Mouse (Mus musculus) layer of hippocampus, postnatal 10 days (tissue): Measurements from ENCODE around the gene Pgd. TPM values are rescaled to one million over a fixed set of nuclear protein-coding genes. Genes with fewer than 3 reads are reported as not detected.
"Not testable (repeated sequence)": the region's sequence is repeated elsewhere in the genome, so short reads cannot be mapped to it uniquely, and the experiment has no call there.

Experiments
- DNase-seq, 2 experiments: peaks; one replicate each; pipeline ENCODE4 v3.0.0; 2021; ENCODE audit warnings: low spot score in 2 of 2
- total RNA-seq, 2 experiments: library from RNA; stranded (reverse); gene quantifications; 2 replicates each; pipeline ENCODE4 v1.2.3; 2021

Gene Pgd
- total RNA-seq, 2 experiments from 2014 or later, result 52.0 to 52.1 TPM

DNA sequence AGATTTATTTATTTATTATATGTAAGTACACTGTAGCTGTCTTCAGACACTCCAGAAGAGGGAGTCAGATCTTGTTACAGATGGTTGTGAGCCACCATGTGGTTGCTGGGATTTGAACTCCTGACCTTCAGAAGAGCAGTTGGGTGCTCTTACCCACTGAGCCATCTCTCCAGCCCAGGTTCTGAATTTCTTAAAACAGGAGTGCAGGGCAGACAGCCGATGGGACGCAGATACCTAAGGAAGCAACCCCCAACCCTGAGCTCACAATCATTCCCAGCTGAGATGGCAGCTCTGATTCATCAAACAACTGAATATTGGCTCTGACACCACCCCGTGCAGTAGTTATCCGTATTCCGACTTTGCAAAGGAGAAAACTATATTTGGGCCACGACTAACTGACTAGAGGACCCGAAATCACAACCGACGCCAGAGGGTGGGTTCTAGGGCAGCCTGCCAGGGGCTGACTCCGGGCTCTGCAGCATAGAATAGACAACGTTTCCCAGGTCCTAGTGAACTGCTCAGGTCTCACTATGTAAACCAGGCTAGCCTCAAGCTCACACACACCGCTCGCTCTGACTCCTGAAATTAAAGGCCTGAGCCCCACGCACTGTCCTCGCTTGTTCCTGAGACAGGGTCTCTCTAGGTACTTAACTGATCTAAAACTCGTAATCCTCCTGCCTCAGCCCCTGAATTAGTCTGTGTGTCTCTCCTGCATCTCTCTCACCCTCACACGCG, 30.3 kb downstream of the Pgd start:
- peak in 1 of 2 experiments; percentile 22 for DNase-seq

DNA sequence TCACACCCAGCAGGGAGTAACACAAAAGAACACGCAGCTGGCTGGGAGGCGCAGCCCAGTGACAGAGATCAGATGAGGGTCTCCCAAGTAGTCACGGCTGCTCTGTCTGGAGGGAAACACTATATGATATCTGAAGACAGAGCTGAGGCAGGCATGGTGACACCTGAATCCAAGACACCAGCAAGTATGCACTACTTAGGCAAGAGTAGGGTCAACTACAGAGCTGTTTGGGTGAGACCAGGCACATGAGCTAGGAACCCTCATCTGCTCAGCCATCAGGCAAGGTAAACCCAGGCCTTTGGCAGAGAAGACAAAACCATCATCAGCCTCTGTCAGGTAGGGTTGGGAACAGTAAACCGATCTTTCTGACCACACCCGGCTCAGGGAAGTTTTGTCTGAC, 33.2 kb downstream of the Pgd start:
- no peak for DNase-seq

- no peak for DNase-seq
Measured at GRCm38 (mm10) chr4:149131789-149132565, 34.6 kb downstream of the Pgd start.

GRCm38 (mm10) chr4:149131021-149131752, 35.4 kb downstream of the Pgd start:
- DNase-seq, result no peak

GRCm38 (mm10) chr4:149128467-149128866, 38.1 kb downstream of the Pgd start:
- no peak for DNase-seq

DNA sequence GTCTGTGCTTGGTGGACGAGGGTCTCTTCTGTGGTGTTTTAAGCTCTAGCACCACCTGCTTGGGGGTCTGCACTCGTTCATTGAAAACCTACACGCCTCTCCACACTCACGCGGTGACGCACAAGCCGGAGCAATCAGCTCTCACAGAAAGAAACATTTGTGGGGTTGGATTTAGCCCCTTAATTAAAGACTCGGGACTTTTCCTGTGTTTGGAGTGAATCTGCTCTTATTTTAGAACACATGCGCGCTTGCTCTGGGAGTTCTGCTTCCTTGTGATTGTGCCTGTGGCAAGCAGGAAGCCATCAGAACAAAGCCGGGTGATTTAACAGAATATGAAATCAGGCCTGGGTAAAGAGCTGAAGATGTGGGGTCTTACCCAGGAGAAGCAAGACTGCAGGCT, 39.9 kb downstream of the Pgd start, which contains the start of gene Cort:
TSS of gene Cort (minus strand) at position 101 of the 400 bp plus-strand sequence.
- no peak for DNase-seq

DNA sequence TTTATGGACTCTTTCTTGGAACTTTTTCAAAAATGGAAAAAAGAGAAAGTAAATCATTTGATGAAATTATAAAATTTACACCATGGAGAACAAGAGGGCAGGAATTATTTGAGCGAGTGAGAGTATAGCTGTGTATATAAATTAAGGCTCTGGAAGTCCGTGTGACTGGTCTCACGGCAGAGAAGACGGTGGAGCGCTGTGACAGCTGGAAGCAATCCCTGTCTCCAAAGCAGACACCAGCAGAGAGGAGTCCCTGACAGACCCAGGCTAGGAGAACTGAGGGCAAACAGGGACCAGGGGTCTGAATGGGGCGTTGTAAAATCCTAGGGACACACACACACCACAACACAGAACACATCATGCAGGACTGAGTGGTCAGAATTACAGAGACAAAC, 40.5 kb downstream of the Pgd start:
- DNase-seq, result no peak

DNA sequence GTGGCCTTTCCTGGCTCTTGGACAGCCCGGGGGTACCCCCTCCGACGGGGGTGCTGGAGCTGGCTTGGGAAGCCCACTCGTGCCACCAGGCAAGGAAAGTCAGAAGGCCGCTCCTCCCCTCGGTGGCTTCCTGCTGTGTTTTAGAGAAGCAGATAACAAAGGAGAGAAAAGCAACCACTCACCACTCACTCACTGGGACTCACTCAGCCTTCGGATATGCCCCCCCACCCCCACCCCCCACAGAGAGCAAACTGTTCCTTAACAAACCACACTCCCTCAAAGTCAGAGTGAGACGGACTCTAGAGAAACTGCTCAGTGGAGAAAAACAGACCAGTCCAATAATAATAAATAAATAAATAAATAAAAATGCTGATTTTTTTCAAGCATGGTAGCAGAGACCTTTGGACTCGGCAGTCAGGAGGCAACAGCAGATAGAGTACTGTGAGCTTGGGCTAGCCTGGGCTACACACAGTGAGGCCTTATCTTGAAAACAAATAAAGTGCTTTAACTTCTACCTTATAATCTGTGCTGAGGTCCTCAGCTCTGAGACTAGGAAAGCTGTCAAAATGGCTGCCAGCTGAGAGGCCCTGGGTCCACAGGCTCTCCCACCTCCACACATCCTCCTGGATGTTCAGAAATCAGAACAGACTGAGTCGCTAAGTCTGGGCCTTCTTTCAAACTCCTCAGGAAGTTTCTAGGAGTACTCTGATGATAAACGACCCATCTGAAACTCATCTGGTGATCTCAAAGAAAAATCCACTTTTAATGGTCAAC, 41.0 kb downstream of the Pgd start:
- DNase-seq, result no peak

GRCm38 (mm10) chr4:149123432-149123831, 43.1 kb downstream of the Pgd start:
- no peak for DNase-seq

DNA sequence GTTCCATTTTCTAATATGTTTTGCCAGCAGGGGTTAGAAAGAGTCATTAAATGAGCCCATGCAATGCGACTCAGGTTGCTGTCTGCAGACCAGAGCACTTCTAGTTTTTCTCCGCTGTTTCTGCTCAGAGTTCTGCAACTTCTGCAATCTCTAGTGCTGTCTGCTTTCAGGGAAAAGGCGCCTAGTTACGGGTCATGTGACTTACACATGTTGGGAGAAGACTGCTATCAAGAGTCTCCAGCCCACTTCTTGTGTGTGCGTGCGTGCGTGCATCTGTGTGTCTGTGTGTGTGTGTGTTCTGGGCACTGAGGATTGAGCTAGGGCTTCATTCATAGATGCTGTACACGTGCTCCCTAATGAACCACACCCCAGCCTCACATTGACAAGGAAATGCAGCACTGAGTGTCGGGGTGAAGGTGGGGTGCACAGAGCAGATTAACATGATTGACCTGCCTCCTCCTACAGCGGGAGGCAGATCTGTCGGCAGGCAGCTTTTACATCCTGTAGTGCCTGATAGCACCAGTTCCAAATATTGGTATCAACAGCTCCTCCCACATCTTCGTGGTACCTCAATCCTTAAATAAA, 46.5 kb downstream of the Pgd start:
- DNase-seq, result not testable (repeated sequence)

- DNase-seq, result peak; percentile 91 to 93
Measured at GRCm38 (mm10) chr4:149103875-149104561, 62.6 kb downstream of the Pgd start, which contains the start of gene Dffa. Gene Dffa (plus strand): TSS chr4:149104146.

GRCm38 (mm10) chr4:149101456-149101855, 65.1 kb downstream of the Pgd start:
- no peak for DNase-seq

DNA sequence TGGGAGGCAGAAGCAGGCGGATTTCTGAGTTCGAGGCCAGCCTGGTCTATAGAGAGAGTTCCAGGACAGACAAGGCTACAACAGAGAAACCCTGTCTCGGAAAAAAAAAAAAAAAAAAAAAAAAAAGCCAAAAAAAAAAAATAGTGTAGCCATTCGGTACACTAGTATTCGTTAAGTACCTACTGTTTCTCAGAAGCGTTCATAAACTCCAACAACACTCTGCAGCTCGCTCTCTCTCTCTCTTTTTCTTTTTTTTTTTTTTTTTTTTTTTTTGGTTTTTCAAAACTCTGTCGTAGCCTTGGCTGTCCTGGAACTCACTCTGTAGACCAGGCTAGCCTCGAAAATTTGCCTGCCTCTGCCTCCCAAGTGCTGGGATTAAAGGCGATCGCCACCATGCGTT, 66.1 kb downstream of the Pgd start:
- DNase-seq, result not testable (repeated sequence)

Other genes starting within 250 kb of the Pgd start
- gene Pex14, start 66.9 kb downstream of the Pgd start, total RNA-seq, result 10 to 100 TPM; 32.2 to 33.2 TPM
- gene Dffa, start 62.6 kb downstream of the Pgd start, total RNA-seq, result 10 to 100 TPM; 42.4 to 47.3 TPM
- gene Cort, start 40.0 kb downstream of the Pgd start, total RNA-seq, result 10 to 100 TPM; 17.8 to 22.2 TPM
- gene Cenps, start 29.1 kb downstream of the Pgd start, total RNA-seq, result 10 to 100 TPM; 23.8 to 28.4 TPM
- gene Kif1b, start 140.9 kb upstream of the Pgd start, total RNA-seq, result 100 to 1,000 TPM; 402 to 413 TPM